Mouse (Mus musculus) small intestine, adult 2 months (tissue): ENCODE results near the gene Pxk.

Source experiments
- CTCF ChIP-seq: fragments of 200-500 bp; IDR thresholded peaks from 2 replicates; pipeline ENCODE4 v1.5.1; 2012; ENCODE audit warnings: low read depth, mild to moderate bottlenecking, control low read depth, inconsistent platforms, low read length, moderate library complexity, mixed read lengths; ENCODE audit not compliant: insufficient replicate concordance, insufficient read length; ENCODE audit errors: extremely low read depth
- POLR2A ChIP-seq: fragments of 200-500 bp; IDR thresholded peaks from 2 replicates; pipeline ENCODE4 v1.6.1; 2012; ENCODE audit warnings: low read depth, mild to moderate bottlenecking, control low read depth, inconsistent platforms, low read length, moderate library complexity

DNA sequence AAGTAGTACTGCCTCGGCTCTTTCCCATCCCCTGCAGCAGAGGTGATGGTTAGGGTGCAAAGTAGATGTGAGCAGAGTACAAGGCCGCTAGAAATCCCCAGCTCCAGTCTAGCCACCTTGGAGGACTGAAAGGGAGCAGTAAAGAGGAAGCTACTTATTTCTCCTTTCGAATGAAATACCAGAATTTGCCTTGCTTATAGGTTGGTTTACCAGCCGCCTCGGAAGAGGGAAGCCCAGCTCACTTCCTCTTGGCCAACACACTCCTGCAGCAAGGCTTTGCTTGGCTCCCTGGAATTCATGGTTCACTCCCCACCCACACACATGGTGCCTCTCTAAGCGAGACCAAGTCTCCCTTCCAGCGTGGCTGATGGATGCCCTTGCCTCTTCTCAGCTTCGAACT is 34.8 kb downstream of the Pxk start:
- TF ChIP-seq CTCF: no peak
- no peak for TF ChIP-seq POLR2A
